Mouse (Mus musculus): ENCODE measurements around the gene Snx11. TPM values are rescaled to one million over a fixed set of nuclear protein-coding genes. Genes with fewer than 3 reads are reported as not detected.
"Not testable (repeated sequence)": the region's sequence is repeated elsewhere in the genome, so short reads cannot be mapped to it uniquely, and the experiment has no call there.

The Snx11 gene
- polyA plus RNA-seq, 1 experiment: 31.1 TPM

DNA sequence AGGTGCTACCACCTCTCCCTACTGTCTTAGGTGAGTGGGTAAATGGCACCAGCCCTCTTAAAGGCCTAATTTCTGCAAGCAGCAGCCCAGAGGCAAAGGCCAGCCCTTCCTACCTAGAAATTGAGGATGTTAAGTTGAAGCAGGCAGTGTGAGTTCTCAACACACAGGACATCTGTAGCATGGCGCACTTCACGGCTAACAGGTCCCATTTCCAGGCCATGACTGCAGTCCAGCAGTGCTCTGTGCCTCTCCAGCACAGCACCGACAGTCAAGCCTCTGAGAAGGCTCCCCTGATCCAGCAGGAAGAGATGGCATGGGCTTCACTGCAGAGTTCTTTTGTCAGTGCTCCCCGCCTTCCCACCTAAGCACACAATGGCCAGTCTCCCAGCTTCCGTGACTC, 39.6 kb upstream of the Snx11 start:
- Histone ChIP-seq H3K4me3 (ENCODE audit: insufficient read depth, low read length) (no peak overlapping the region), H3K4me1 (ENCODE audit: control insufficient read depth, insufficient read depth, low read length) (no peaks in the 10 kb centered on the region), H3K27ac (ENCODE audit: insufficient read depth, low read length) (no peak overlapping the region)
- TF ChIP-seq POLR2A (IDR thresholded peaks at IDR 0.05; ENCODE audit: low read depth, low read length) (no peak), CTCF (IDR thresholded peaks at IDR 0.05; ENCODE audit: borderline replicate concordance, insufficient read depth, low read length) (no peak)

GRCm38 (mm10) chr11:96816494-96816893, 39.1 kb upstream of the Snx11 start:
- no peaks in the 10 kb centered on the region for H3K4me1 ChIP-seq (ENCODE audit: control insufficient read depth, insufficient read depth, low read length)
- no peak overlapping the region for H3K4me3 ChIP-seq (ENCODE audit: insufficient read depth, low read length)
- H3K27ac ChIP-seq (ENCODE audit: insufficient read depth, low read length): no peak overlapping the region
- TF ChIP-seq POLR2A (IDR thresholded peaks at IDR 0.05; ENCODE audit: low read depth, low read length) (no peak), CTCF (IDR thresholded peaks at IDR 0.05; ENCODE audit: borderline replicate concordance, insufficient read depth, low read length) (no peak)

DNA sequence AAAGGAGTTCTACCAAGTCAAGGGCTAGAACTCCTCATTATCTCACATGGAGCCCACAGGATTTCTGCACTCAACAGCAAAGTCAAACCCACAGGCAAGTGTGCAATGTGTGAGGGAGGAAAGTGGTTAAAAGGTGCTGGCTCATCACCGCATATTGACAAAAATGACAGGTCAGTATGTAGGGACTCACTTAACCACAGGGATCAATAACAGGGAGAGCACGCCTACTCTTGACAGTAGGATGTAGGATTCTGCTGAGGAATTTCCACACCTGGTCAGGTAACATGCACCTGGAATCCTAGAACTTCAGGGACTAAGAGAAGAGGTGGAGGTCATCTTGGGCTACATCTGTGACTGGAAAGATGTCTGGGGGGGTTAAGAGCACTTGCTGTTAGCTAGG, 38.5 kb upstream of the Snx11 start:
- Histone ChIP-seq H3K4me3 (ENCODE audit: insufficient read depth, low read length) (no peak overlapping the region), H3K27ac (ENCODE audit: insufficient read depth, low read length) (no peak overlapping the region), H3K4me1 (ENCODE audit: control insufficient read depth, insufficient read depth, low read length) (no peaks in the 10 kb centered on the region)
- TF ChIP-seq POLR2A (IDR thresholded peaks at IDR 0.05; ENCODE audit: low read depth, low read length) (no peak), CTCF (IDR thresholded peaks at IDR 0.05; ENCODE audit: borderline replicate concordance, insufficient read depth, low read length) (no peak)

- no peak overlapping the region for H3K27ac ChIP-seq (ENCODE audit: insufficient read depth, low read length)
- TF ChIP-seq CTCF (IDR thresholded peaks at IDR 0.05; ENCODE audit: borderline replicate concordance, insufficient read depth, low read length): no peak
- TF ChIP-seq POLR2A (IDR thresholded peaks at IDR 0.05; ENCODE audit: low read depth, low read length): no peak
- H3K4me1 ChIP-seq (ENCODE audit: control insufficient read depth, insufficient read depth, low read length): no peaks in the 10 kb centered on the region
- H3K4me3 ChIP-seq (ENCODE audit: insufficient read depth, low read length): no peak overlapping the region
These were observed 37.1 kb upstream of the Snx11 start for GRCm38 (mm10) chr11:96814443-96814842.

DNA sequence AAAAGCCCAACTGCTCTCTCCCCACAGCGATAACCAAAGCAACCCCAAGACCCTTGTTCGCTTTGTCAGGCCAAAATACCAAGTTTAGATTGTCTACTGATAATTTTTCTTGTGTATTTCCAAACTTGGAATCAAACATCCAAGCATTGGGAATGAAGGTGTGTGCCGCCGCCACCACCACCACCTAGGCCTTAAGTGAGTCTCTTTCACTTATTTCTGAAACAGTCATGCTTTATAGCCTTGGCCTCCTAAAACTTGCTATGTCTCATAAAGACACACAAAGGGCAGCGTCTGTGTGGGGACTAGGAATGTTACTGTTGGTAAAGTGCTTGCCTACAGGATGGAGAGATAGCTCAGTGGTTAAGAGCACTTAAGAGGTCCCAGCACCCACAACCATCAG, 36.6 kb upstream of the Snx11 start:
- no peak overlapping the region for H3K4me3 ChIP-seq (ENCODE audit: insufficient read depth, low read length)
- TF ChIP-seq POLR2A (IDR thresholded peaks at IDR 0.05; ENCODE audit: low read depth, low read length) (no peak), CTCF (IDR thresholded peaks at IDR 0.05; ENCODE audit: borderline replicate concordance, insufficient read depth, low read length) (no peak)
- no peak overlapping the region for H3K27ac ChIP-seq (ENCODE audit: insufficient read depth, low read length)
- H3K4me1 ChIP-seq (ENCODE audit: control insufficient read depth, insufficient read depth, low read length): no peaks in the 10 kb centered on the region

GRCm38 (mm10) chr11:96813455-96813854, 36.1 kb upstream of the Snx11 start:
- H3K4me1 ChIP-seq (ENCODE audit: control insufficient read depth, insufficient read depth, low read length): no peaks in the 10 kb centered on the region
- TF ChIP-seq CTCF (IDR thresholded peaks at IDR 0.05; ENCODE audit: borderline replicate concordance, insufficient read depth, low read length) (no peak), POLR2A (IDR thresholded peaks at IDR 0.05; ENCODE audit: low read depth, low read length) (no peak)
- H3K27ac ChIP-seq (ENCODE audit: insufficient read depth, low read length): no peak overlapping the region
- H3K4me3 ChIP-seq (ENCODE audit: insufficient read depth, low read length): no peak overlapping the region

DNA sequence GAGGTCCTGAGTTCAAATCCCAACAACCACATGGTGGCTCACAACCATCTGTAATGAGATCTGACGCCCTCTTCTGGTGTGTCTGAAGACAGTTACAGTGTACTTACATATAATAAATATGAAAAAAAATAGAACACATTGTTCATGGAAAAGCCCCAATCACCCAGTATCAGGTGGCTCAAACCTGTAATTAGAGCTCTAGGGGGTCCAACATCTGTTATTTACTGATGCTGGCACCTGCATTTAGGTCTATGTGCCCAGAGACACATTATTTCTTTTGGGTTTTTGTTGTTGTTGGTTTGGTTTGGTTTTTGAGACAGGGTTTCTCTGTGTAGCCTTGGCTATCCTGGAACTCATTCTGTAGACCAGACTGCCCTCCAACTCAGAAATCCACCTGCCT, 33.8 kb upstream of the Snx11 start:
- not testable (repeated sequence) for H3K4me1 ChIP-seq (ENCODE audit: control insufficient read depth, insufficient read depth, low read length); H3K27ac ChIP-seq (ENCODE audit: insufficient read depth, low read length); H3K4me3 ChIP-seq (ENCODE audit: insufficient read depth, low read length)

- Histone ChIP-seq H3K4me3 (ENCODE audit: insufficient read depth, low read length) (no peak overlapping the region), H3K4me1 (ENCODE audit: control insufficient read depth, insufficient read depth, low read length) (no peaks in the 10 kb centered on the region), H3K27ac (ENCODE audit: insufficient read depth, low read length) (no peak overlapping the region)
- TF ChIP-seq POLR2A (IDR thresholded peaks at IDR 0.05; ENCODE audit: low read depth, low read length) (no peak), CTCF (IDR thresholded peaks at IDR 0.05; ENCODE audit: borderline replicate concordance, insufficient read depth, low read length) (no peak)
These were observed 32.3 kb upstream of the Snx11 start for GRCm38 (mm10) chr11:96809562-96810235.

- Histone ChIP-seq H3K27ac (ENCODE audit: insufficient read depth, low read length) (no peak overlapping the region), H3K4me1 (ENCODE audit: control insufficient read depth, insufficient read depth, low read length) (no peaks in the 10 kb centered on the region), H3K4me3 (ENCODE audit: insufficient read depth, low read length) (no peak overlapping the region)
- no peak for TF ChIP-seq CTCF (IDR thresholded peaks at IDR 0.05; ENCODE audit: borderline replicate concordance, insufficient read depth, low read length)
- TF ChIP-seq POLR2A (IDR thresholded peaks at IDR 0.05; ENCODE audit: low read depth, low read length): no peak
These were observed 30.7 kb upstream of the Snx11 start for GRCm38 (mm10) chr11:96808066-96808465.

GRCm38 (mm10) chr11:96805606-96806005, 28.2 kb upstream of the Snx11 start:
- no peak overlapping the region for H3K4me3 ChIP-seq (ENCODE audit: insufficient read depth, low read length)
- TF ChIP-seq CTCF (IDR thresholded peaks at IDR 0.05; ENCODE audit: borderline replicate concordance, insufficient read depth, low read length): no peak
- no peak for TF ChIP-seq POLR2A (IDR thresholded peaks at IDR 0.05; ENCODE audit: low read depth, low read length)
- H3K4me1 ChIP-seq (ENCODE audit: control insufficient read depth, insufficient read depth, low read length): no peaks in the 10 kb centered on the region
- no peak overlapping the region for H3K27ac ChIP-seq (ENCODE audit: insufficient read depth, low read length)

DNA sequence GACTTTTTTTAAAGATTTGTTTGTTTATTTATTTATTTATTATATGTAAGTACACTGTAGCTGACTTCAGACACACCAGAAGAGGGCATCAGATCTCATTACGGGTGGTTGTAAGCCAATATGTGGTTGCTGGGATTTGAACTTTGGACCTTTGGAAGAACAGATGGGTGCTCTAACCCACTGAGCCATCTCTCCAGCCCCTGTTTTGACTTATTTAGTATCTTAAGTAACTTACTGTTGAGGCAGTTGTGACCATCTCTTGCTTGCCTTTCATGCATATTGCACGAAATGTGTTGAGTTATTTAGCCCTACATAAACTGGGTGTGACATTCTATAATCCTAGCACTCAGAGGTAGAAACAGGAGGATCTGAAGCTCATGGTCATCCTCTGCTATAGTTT, 22.2 kb upstream of the Snx11 start:
- H3K4me1 ChIP-seq (ENCODE audit: control insufficient read depth, insufficient read depth, low read length): no peaks in the 10 kb centered on the region
- no peak for TF ChIP-seq POLR2A (IDR thresholded peaks at IDR 0.05; ENCODE audit: low read depth, low read length)
- H3K27ac ChIP-seq (ENCODE audit: insufficient read depth, low read length): no peak overlapping the region
- H3K4me3 ChIP-seq (ENCODE audit: insufficient read depth, low read length): no peak overlapping the region

Data from embryonic fibroblast, embryonic 13.5 days (primary cell).